Mouse (Mus musculus) cortical plate, adult 2 months (tissue): ENCODE results near the gene Nprl3.

Source experiments
- CTCF ChIP-seq: fragments of 200-500 bp; IDR thresholded peaks from 2 replicates; pipeline ENCODE4 v1.5.1; 2011; ENCODE audit warnings: mild to moderate bottlenecking, control low read depth, low read length; ENCODE audit not compliant: insufficient read depth; ENCODE audit errors: extremely low read depth
- POLR2A ChIP-seq: fragments of 200-500 bp; IDR thresholded peaks from 2 replicates; pipeline ENCODE4 v1.6.1; 2011; ENCODE audit warnings: mild to moderate bottlenecking, low read length, control low read depth; ENCODE audit not compliant: insufficient read depth; ENCODE audit errors: extremely low read depth

DNA sequence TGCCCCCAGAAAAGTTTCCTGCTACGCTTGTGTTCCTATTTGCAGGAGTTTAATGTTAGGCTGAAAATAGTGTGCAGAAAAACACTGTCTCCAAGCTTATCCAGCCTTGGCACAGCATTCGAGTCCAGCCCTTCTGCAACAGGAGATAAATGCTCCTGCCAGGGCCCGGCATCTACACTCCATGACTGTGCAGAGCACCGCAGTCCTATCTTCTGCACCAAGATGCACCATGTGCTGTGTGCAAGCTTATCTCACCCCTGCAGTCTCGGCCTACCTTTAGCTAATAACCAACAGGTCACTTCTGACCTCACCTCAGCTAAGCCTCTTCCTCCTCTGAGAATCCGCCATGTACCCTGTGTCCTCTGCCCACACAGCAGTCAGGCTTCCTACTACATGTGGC lies 21.9 kb downstream of the Nprl3 start:
- TF ChIP-seq POLR2A (no peak), CTCF (no peak)
